Mouse (Mus musculus): ENCODE measurements around the gene Stoml2. TPM values are rescaled to one million over a fixed set of nuclear protein-coding genes. Genes with fewer than 3 reads are reported as not detected.
"Not testable (repeated sequence)": the region's sequence is repeated elsewhere in the genome, so short reads cannot be mapped to it uniquely, and the experiment has no call there.

Stoml2 gene
- total RNA-seq, 2 experiments from 2014 or later: 101 to 114 TPM

DNA sequence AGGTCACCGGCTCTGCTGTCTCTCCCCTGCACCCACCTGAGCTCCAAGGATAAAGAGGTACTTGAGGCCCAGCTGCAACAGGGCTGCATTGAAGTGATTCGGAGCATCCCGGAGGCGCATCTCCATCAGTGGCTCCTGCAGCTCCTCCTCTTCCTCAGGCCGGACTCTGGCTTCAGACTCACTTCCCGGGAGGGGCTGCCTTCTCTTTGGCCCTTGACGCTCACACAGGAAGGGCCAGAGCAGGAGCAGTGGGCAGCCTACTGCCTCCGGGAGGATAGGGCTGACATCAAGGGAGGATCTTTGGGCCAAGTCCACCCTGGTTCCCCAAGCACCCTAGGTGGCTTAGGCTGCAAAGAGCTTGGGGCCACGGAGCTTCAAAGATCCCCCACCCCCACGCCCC, 12.3 kb downstream of the Stoml2 start:
- intact Hi-C loops (cut with DNase I): no loop called here
- no peak for DNase-seq (ENCODE audit: low spot score in 2 of 2)

DNA sequence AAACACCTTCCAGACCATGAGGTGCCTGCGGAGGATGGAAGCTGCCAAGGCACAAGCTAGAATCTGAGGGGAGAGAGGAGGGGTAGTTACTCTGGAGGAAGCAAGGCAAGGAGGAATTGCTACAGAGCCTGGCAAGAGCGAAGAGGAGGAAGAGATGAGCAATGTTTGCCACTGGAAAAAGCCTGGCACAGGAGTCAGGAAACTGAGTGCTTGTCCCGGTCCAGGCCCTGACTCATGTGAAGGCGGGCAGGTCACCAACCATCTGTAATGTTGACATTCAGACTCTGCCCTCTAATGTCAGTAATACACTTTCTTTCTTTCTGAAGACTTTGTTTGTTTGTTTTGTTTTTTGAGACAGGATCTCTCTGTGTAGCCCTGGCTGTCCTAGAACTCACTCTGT, 13.4 kb downstream of the Stoml2 start:
- no peak for DNase-seq (ENCODE audit: low spot score in 2 of 2)
- intact Hi-C loops (cut with DNase I): no loop called here

DNA sequence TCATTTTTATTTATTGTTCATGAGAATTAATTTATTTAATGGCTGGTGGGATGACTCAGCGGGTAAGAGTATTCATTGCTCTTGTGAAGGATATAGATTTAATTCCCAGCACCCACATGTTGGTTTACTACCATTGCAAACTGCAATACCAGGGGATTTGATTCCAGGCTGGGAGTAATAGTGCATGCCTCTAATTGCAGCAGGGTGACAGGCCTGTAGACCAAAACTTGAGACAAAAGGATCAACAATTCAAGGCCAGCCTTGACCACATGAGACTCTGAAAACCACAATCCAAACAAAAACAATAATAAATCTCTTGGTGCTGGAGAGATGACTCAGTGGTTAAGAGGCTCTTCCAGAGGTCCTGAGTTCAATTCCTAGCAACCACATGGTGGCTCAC, 19.4 kb downstream of the Stoml2 start:
- DNase-seq (ENCODE audit: low spot score in 2 of 2): no peak
- intact Hi-C loops (cut with DNase I): no loop called here

DNA sequence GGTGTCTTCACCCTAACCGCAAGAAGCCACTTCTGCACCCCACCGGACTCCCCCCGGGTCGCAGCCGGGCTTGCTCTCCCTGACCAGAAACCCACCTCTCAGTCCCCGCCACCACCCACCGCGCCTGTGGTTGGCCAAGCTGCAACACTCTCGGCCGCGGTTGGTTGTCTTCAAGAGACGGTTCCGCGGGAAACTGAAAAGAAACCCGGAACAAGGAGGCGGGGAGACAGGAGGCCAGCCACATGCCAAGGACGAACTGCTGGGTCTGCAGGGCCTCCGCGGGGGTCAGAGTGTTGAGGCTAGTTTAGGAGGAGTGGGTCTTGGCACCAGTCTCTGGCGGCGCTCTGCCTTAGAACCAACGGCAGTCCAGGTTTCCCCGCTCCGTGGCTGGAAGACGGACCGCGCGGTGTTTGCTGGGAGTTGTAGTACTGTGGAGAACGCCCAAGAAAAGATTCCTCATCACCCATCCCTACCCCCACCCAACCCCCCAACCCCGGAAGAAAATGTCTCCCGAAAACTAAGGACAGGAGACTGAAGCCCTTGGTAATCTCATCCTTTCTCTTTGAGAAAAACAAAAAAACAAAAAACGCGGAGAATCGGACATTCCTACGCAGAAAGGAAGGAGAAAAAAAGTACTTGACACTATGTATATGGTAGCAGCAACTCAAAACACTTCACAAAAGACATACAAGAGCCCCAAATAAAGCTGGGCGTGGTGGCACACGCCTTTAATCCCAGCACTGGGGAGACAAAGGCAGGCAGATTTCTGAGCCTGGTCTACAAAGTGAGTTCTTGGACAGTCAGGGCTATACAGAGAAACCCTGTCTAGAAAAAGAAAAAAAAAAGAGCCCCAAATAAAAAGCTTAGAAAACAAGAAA, 21.1 kb downstream of the Stoml2 start, which contains the start of gene Fancg:
Gene Fancg (minus strand): TSS at position 346 of the 878 bp plus-strand sequence.
- intact Hi-C loops (cut with DNase I): loop anchor here (2.0 kb wide), 1 partner anchor 14 kb away; the partner anchor contains the start of gene Pigo
- peak; percentile 83 to 89 for DNase-seq (ENCODE audit: low spot score in 2 of 2)

DNA sequence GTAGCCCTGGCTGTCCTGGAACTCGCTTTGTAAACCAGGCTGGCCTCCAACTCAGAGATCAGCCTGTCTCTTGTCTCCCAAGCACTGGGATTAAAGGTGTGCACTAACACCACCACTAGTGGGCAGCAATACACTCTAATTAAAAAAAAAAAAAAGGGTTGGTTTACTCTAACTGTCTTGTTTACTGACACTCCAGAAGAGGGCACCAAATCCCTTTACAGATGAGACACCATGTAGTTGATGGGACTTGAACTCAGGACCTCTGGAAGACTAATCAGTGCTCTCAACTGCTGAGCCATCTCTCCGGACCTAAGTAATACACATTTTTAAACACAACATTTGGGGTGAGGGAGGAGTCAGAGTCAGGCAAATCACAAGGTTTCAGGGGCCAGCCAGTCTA, 25.7 kb downstream of the Stoml2 start:
- peak in 1 of 2 experiments; percentile 42 for DNase-seq (ENCODE audit: low spot score in 2 of 2)
- intact Hi-C loops (cut with DNase I): no loop called here

DNA sequence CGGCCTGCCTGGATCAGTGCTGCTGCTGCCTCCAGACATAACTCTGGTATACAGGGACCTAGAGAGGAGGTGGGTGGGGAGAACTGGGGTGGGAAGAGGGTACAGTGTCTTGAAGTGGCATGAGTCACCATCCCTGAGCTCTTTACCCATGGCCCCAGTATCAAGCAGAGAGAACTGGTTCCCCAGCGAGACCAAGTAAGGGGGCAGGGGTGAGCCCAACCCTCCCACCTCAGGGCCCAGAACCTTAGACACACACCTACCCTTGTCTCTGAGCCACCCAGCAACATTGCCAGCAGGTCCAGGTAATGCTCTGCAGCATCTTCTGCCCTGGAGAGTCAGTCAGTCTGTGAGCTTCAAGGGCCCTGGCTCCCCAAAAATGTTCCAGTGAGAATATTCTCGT, 26.6 kb downstream of the Stoml2 start:
- intact Hi-C loops (cut with DNase I): no loop called here
- DNase-seq (ENCODE audit: low spot score in 2 of 2): no peak

DNA sequence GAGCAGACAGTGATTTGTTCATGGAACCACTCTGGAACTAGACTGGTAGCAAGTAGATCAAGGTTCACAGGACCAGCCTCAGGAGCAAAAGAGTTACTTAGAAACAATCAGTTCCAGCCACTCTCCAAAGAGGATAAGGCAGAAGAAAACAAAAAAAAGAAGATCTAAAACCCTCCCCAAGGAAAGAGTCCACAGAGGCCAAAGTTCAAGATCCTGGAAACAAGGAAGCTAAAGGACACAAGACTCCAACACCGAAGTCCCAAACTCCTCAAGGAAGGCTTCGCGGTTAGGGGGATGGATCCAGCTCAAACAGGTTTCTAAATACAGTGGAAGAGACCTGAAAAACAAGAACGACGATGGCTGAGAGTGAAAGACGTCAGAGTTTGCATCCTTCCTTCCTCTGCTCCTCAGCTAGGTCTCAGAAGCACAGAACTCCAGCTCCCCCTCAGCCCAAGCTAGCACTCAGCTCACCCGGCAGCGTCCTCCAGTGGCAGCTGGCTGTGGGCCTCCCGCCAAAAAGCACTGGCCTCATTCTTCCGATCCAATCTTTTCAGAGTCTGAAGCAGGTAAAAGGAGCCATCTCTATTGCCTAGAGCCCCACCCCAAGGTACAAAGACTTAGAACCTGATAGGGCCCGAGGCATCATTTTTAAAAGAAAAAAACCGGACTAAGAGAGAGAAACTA, 28.6 kb downstream of the Stoml2 start:
- intact Hi-C loops (cut with DNase I): no loop called here
- DNase-seq (ENCODE audit: low spot score in 2 of 2): no peak

DNA sequence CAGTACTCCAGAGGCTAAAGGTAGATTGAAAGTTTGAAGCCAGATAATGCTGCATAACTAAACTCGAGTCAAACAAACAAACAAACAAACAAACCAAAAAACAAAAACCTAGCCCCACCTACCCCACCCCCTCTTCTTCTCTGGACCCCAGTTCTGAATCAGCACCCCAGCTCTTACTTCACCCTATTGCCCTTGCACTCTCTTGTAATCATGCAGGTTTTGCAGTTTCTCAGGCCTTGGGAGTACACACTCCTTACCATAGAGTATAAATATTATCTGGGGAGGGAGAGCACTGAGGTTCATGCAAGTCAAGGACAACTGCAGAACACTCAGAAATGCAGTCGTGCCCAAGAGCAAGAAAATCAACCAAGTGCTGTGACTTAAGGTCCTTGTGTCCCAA, 30.2 kb downstream of the Stoml2 start:
- no peak for DNase-seq (ENCODE audit: low spot score in 2 of 2)
- intact Hi-C loops (cut with DNase I): no loop called here

DNA sequence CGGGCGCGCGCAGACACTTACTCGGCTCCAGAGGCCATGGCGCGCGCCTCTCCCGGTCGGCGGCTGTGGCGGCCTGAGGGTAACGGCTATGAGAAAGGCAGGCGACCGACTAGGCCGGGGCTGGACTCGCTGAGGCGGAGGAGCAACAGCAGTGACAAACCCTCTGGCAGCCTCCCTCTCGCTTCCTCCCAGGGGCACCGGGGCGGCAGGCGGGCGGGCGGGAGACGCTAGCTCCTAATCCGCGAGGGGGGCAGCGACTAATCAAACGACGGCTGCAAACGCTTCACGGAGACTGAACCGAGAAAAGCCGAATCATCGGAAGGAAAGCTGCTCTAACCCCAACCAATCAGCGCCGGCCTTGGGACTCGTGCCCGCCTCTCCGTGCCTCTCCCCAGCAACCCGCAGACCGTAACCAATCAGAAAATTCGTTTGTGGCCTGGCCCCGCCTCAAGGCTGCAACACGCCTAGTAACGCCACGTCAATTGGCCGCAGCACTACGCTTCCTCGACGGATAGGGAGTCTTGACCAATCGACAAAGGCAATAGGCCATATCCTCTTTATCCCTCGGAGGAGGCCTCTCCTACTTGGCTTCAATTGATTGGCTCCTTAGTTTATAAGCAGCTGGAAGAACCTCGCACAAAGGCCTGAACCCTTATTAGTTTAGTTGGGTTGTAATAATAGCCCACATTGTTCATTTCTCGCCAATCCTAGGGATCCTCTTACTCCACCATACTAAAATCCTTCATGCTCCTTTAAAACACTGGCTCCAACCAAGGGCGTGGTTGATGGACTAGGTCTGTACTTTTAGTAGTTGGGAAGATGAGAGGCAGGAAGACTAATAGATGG, 31.1 kb downstream of the Stoml2 start, which contains the start of gene Vcp:
Gene Vcp (minus strand): TSS at position 367 of the 846 bp plus-strand sequence.
- DNase-seq (ENCODE audit: low spot score in 2 of 2): peak; percentile 99 to 100
- intact Hi-C loops (cut with DNase I): not testable (repeated sequence)

DNA sequence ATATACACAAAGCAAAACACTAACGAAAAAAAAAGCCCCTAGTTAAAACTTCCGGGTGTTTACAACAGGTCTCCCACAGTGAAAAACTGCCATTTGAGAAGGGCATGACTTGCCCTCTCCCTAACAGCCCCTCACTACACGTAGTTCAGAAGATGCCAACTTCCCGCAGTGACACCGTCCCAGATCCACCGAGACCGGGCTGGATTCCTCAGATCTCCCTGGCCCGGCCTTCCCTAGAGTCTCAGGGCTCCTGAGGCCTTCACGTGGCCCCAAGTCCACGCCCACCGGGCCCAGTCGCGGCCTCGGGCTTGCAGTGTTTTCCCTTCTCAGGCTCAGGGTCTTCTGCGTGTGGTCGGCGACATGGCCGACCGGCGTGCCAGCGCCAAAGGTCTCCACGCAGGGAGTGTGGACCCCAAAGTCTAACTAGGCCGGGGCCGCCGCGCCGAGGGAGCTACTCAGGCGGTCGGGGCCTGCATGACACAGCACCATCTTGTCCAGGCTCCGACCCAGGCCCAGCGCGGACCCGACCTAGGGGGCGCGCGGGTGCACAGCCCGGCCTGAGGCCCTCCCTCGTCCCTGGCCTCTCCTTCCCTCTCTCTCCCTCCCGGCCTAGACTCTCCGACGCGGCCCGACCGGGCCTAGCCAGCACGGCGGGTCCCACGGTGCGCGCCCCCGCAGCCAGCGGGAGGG, 31.9 kb downstream of the Stoml2 start:
- intact Hi-C loops (cut with DNase I): no loop called here
- DNase-seq (ENCODE audit: low spot score in 2 of 2): peak; percentile 64 to 73

DNA sequence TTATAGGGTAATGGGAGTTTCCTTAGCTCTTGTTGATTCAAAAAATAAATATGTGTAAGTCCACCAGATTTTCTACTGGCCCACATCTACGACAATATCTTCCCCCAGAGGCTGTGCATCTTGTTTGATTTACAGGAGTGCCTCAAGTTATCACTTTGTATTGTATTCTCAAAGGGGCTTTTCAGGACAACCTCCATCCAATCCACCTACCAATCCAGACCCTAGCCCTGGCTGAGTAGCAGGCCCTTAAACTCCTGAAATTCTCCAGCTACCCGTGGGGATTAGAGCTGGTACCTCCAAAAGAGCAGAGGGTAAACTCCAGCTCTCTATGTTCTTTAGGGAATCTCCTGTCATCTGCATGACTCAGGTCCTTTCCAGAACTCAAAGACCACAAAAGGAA, 33.5 kb downstream of the Stoml2 start:
- no peak for DNase-seq (ENCODE audit: low spot score in 2 of 2)
- intact Hi-C loops (cut with DNase I): no loop called here

DNA sequence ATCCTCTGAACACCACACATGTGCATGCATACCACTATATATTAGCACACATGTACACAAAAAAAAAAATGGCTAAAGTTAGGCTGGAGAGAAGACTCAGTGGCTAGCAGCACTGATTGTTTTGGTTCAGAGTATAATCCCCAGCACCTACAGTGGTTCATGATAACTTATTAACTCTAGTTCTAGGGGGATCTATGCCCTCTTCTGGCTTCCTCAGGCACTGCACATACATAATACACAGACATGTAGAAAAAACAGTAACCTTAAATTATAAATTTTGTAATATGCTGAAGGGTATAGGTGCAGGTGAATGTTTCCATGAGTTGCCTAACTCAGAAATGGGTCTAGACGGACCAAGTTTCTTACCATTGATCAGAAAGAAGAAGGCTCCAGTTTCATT, 43.2 kb downstream of the Stoml2 start:
- no peak for DNase-seq (ENCODE audit: low spot score in 2 of 2)
- intact Hi-C loops (cut with DNase I): no loop called here

DNA sequence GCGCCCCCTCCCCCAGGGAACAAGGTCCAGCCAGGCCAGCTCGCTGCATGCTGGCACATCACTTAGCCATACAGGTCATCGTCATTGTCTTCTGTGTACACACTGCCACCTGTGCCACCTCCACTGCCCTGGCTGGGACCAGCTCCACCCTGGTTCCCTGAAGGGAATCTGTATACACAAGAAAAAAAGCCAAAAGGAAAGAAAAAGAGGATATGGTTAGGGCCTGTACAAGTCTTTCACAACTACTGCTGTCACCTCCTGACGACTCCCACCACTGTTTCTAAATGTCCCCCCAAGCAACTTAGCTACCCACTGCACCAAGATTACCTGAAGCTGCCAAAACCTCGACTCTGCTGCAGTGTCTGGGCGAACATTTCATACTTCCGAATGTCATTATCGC, 51.0 kb downstream of the Stoml2 start:
- DNase-seq (ENCODE audit: low spot score in 2 of 2); intact Hi-C loops (cut with DNase I): not testable (repeated sequence)

DNA sequence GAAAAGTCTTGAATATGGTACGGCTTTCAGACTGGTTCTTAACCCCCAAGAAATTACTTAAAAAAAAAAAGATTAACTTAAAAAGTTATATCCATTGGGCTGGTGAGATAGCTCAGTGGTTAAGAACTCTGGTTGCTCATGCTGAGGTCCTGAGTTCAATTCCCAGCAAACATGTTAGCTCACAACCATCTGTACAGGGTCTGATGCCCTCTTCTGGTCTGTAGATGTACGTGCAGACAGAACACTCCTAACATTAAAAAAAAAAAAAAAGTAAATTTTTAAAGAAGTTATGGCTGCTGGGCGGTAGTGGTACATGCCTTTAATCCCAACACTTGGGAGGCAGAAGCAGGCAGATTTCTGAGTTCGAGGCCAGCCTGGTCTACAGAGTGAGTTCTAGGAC, 53.4 kb downstream of the Stoml2 start:
- intact Hi-C loops (cut with DNase I): no loop called here
- no peak for DNase-seq (ENCODE audit: low spot score in 2 of 2)

Other genes with a start within 250 kb of the Stoml2 start
- gene Fam205a1, start 177.8 kb downstream of the Stoml2 start, total RNA-seq (2021): under 1 TPM in 1 of 2 experiments, not detected in 1; 0.37 TPM
- 1 to 10 TPM; 1.9 to 2.3 TPM for gene Gm12394, start 174.9 kb downstream of the Stoml2 start, total RNA-seq (2021)
- 1 to 10 TPM; 2.0 to 2.4 TPM for gene Fam205c, start 157.5 kb downstream of the Stoml2 start, total RNA-seq (2021)
- gene Phf24, start 115.0 kb downstream of the Stoml2 start, total RNA-seq (2021): 100 to 1,000 TPM; 337 to 354 TPM
- 100 to 1,000 TPM; 221 to 264 TPM for gene Dnajb5, start 81.9 kb downstream of the Stoml2 start, total RNA-seq (2021)
- gene 1700022I11Rik, start 62.1 kb downstream of the Stoml2 start, total RNA-seq (2021): not detected
- gene Vcp, start 31.2 kb downstream of the Stoml2 start, total RNA-seq (2021): 100 to 1,000 TPM; 187 to 191 TPM
- gene Fancg, start 21.2 kb downstream of the Stoml2 start, total RNA-seq (2021): 10 to 100 TPM in 1 of 2 experiments, 1 to 10 TPM in 1; 9.1 to 12.1 TPM
- 10 to 100 TPM; 26.2 to 30.7 TPM for gene Pigo, start 5.9 kb downstream of the Stoml2 start, total RNA-seq (2021)
- gene Fam214b, start 14.5 kb upstream of the Stoml2 start, total RNA-seq (2021): 10 to 100 TPM; 31.7 to 32.4 TPM
- 10 to 100 TPM; 56.7 to 60.5 TPM for gene Unc13b, start 27.2 kb upstream of the Stoml2 start, total RNA-seq (2021)
- under 1 TPM; 0.23 to 0.46 TPM for gene Atp8b5, start 235.4 kb upstream of the Stoml2 start, total RNA-seq (2021)

Measured in left cerebral cortex, postnatal 25 days (tissue).